Mouse (Mus musculus) heart, adult 2 months (tissue): ENCODE measurements at regions not wholly inside any gene's neighbourhood (a gene's known extent, or its start where the extent isn't known, plus 50 kb on each side); places are given as distances from the start of the nearest gene placed in this dataset.

Source experiments
- DNase-seq, 2 experiments: peaks; one replicate each; pipeline ENCODE4 v3.0.0; 2021
- H3K27ac ChIP-seq: fragments of 200-600 bp; 2 replicates; pipeline ENCODE4 v1.8.1; 2022
- H3K27me3 ChIP-seq: fragments of 200-500 bp; 2 replicates; pipeline ENCODE4 v1.6.1; 2012; ENCODE audit warnings: mild to moderate bottlenecking, low read length, inconsistent platforms, mixed read lengths; ENCODE audit not compliant: control insufficient read depth, insufficient read depth
- H3K36me3 ChIP-seq: fragments of 200-500 bp; 2 replicates; pipeline ENCODE4 v1.6.1; 2012; ENCODE audit warnings: low read length, inconsistent platforms; ENCODE audit not compliant: control insufficient read depth, insufficient read depth
- H3K4me1 ChIP-seq: fragments of 200-500 bp; 2 replicates; pipeline ENCODE4 v1.6.1; 2011; ENCODE audit warnings: low read length; ENCODE audit not compliant: control insufficient read depth, insufficient read depth
- H3K4me3 ChIP-seq: fragments of 200-600 bp; 2 replicates; pipeline ENCODE4 v1.8.1; 2022
- H3K79me2 ChIP-seq: fragments of 200-500 bp; replicated peaks from 2 replicates; pipeline ENCODE4 v1.6.1; 2012; ENCODE audit warnings: mild to moderate bottlenecking, inconsistent platforms, low read length, moderate library complexity, mixed read lengths; ENCODE audit not compliant: control insufficient read depth, insufficient read depth
- H3K9ac ChIP-seq: fragments of 200-500 bp; 2 replicates; pipeline ENCODE4 v1.6.1; 2012; ENCODE audit warnings: low read depth, mild to moderate bottlenecking, control low read depth, inconsistent platforms, low read length, mixed read lengths
- CTCF ChIP-seq: fragments of 200-600 bp; IDR thresholded peaks from 2 replicates; pipeline ENCODE4 v1.8.1; 2022; ENCODE audit warnings: antibody characterized with exemption, mild to moderate bottlenecking, moderate library complexity
- EP300 ChIP-seq: fragments of 200-500 bp; IDR thresholded peaks from 2 replicates; pipeline ENCODE4 v1.6.1; 2011; ENCODE audit warnings: low read depth, low read length, control low read depth; ENCODE audit not compliant: insufficient read depth
- POLR2A ChIP-seq: fragments of 200-500 bp; IDR thresholded peaks from 2 replicates; pipeline ENCODE4 v1.6.1; 2011; ENCODE audit warnings: mild to moderate bottlenecking, low read depth, low read length, control low read depth; ENCODE audit not compliant: insufficient read depth
- WGBS: fragments of 180-500 bp; shearing (Covaris S2); methylation state at CpG from one replicate; pipeline ENCODE4 v1.1.7; 2018; 5-methylcytosine and 5-hydroxymethylcytosine counted together
- intact Hi-C: fragments of 180-260 bp; cut with DNase I; formaldehyde crosslinking; loops from one replicate; pipeline ENCODE4 v1.15.1; 2025

- H3K27me3 ChIP-seq, result no peaks in the 10 kb centered on the region
- H3K79me2 ChIP-seq, result no peaks in the 10 kb centered on the region
- 49% methylated on average over 2 of the region's 2 CpGs for WGBS
- no peak overlapping the region for H3K9ac ChIP-seq
- no peaks in the 10 kb centered on the region for H3K4me1 ChIP-seq
- no peak for TF ChIP-seq POLR2A
- TF ChIP-seq EP300, result no peak
- no peak for TF ChIP-seq CTCF
- no peak overlapping the region for H3K27ac ChIP-seq
- H3K36me3 ChIP-seq, result no peaks in the 10 kb centered on the region
- intact Hi-C loops, result no loop called here
- H3K4me3 ChIP-seq, result no peak overlapping the region
- no peak for DNase-seq
Measured at GRCm38 (mm10) chr14:74464027-74464682, 176.5 kb upstream of the Htr2a start.

- H3K27ac ChIP-seq, result no peak overlapping the region
- H3K79me2 ChIP-seq, result no peaks in the 10 kb centered on the region
- H3K4me3 ChIP-seq, result no peak overlapping the region
- H3K4me1 ChIP-seq, result no peaks in the 10 kb centered on the region
- no peak overlapping the region for H3K9ac ChIP-seq
- intact Hi-C loops, result loop anchor here (10.0 kb wide), 1 partner anchor 109 kb away; no protein-coding TSS in a partner anchor
- TF ChIP-seq CTCF, result no peak
- TF ChIP-seq EP300, result no peak
- TF ChIP-seq POLR2A, result no peak
- DNase-seq, result no peak
- no peaks in the 10 kb centered on the region for H3K36me3 ChIP-seq
- H3K27me3 ChIP-seq, result no peaks in the 10 kb centered on the region
Measured at GRCm38 (mm10) chr14:74495504-74495903, 145.1 kb upstream of the Htr2a start.

GRCm38 (mm10) chr14:74511521-74511920 is 129.1 kb upstream of the Htr2a start:
- Histone ChIP-seq H3K4me3 (no peak overlapping the region), H3K9ac (no peak overlapping the region), H3K79me2 (no peaks in the 10 kb centered on the region), H3K4me1 (no peaks in the 10 kb centered on the region), H3K36me3 (no peaks in the 10 kb centered on the region), H3K27me3 (no peaks in the 10 kb centered on the region), H3K27ac (no peak overlapping the region)
- intact Hi-C loops, result loop anchor here (5.0 kb wide), 1 partner anchor 41 kb away; no protein-coding TSS in a partner anchor
- no peak for DNase-seq
- no peak for TF ChIP-seq POLR2A
- no peak for TF ChIP-seq EP300
- no peak for TF ChIP-seq CTCF
- WGBS, result 46% methylated on average over 2 of the region's 2 CpGs

- no peak for TF ChIP-seq POLR2A
- no peak for TF ChIP-seq CTCF
- TF ChIP-seq EP300, result no peak
Measured at GRCm38 (mm10) chr14:74516451-74516850, 124.2 kb upstream of the Htr2a start.

GRCm38 (mm10) chr14:74519531-74519930 is 121.1 kb upstream of the Htr2a start:
- no peaks in the 10 kb centered on the region for H3K79me2 ChIP-seq
- 72% methylated on average over 6 of the region's 6 CpGs for WGBS

More at GRCm38 (mm10) chr14:74516451-74516850, 124.2 kb upstream of the Htr2a start:
- Histone ChIP-seq H3K4me1 (no peaks in the 10 kb centered on the region), H3K9ac (no peak overlapping the region), H3K36me3 (no peaks in the 10 kb centered on the region), H3K4me3 (no peak overlapping the region), H3K27ac (no peak overlapping the region), H3K79me2 (no peaks in the 10 kb centered on the region), H3K27me3 (no peaks in the 10 kb centered on the region)
- intact Hi-C loops, result no loop called here
- WGBS, result 46% methylated on average over 3 of the region's 3 CpGs
- no peak for DNase-seq

GRCm38 (mm10) chr14:74521669-74522068 is 119.0 kb upstream of the Htr2a start:
- TF ChIP-seq POLR2A, result no peak
- H3K4me3 ChIP-seq, result no peak overlapping the region
- no peaks in the 10 kb centered on the region for H3K36me3 ChIP-seq
- H3K27ac ChIP-seq, result no peak overlapping the region
- intact Hi-C loops, result no loop called here
- H3K79me2 ChIP-seq, result no peaks in the 10 kb centered on the region
- 84% methylated on average over 3 of the region's 3 CpGs for WGBS
- no peaks in the 10 kb centered on the region for H3K4me1 ChIP-seq
- DNase-seq, result no peak
- no peak overlapping the region for H3K9ac ChIP-seq
- no peaks in the 10 kb centered on the region for H3K27me3 ChIP-seq

More at GRCm38 (mm10) chr14:74519531-74519930, 121.1 kb upstream of the Htr2a start:
- Histone ChIP-seq H3K4me3 (no peak overlapping the region), H3K27ac (no peak overlapping the region), H3K36me3 (no peaks in the 10 kb centered on the region), H3K9ac (no peak overlapping the region), H3K4me1 (no peaks in the 10 kb centered on the region), H3K27me3 (no peaks in the 10 kb centered on the region)
- no peak for DNase-seq
- intact Hi-C loops, result no loop called here
- TF ChIP-seq CTCF (no peak), POLR2A (no peak), EP300 (no peak)
